Mouse (Mus musculus): ENCODE measurements around the gene Fam234a.

Fam234a gene

DNA sequence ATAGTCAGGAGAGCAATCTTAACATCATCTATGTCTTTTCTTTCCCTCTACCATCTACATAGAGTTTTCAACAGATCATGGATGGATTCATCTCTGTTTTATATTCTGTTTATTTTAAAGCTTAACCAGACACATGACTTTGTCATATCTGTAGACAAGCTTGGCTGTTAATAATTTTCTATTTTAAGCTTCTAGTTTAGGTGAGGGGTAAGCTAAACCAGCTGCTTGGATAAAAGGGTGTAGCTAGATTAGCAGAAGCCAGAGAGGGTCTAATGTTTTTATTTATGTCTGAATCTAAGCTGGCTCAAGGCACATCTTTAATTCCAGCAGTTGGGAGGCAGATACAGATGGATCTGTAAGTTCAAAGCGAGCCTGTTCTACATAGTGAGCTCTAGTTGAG, 81.3 kb downstream of the Fam234a start:
- no peak for DNase-seq

Measured in cerebellum, postnatal 36 days (tissue).